Mouse (Mus musculus): ENCODE results near the gene Nfib. TPM values are rescaled to one million over a fixed set of nuclear protein-coding genes. Genes with fewer than 3 reads are reported as not detected.

Nfib gene
- polyA plus RNA-seq, 1 experiment from 2014 or later = 60.0 TPM

Other genes starting within 250 kb of the Nfib start
- 9.0 and 10.1 TPM in 2 replicates for gene Zdhhc21, start 154.2 kb upstream of the Nfib start, polyA plus RNA-seq (2015; fragmentation: Nextera tagmentation; extraction: Ambion mirVana)
- not detected in 2 replicates for gene Cer1, start 179.4 kb upstream of the Nfib start, polyA plus RNA-seq (2015; fragmentation: Nextera tagmentation; extraction: Ambion mirVana)

Measured in heart, embryonic 15.5 days (tissue).